Mouse (Mus musculus) bone marrow macrophage, adult 2 months (primary cell): ENCODE data around the gene Itpr1. TPM values are rescaled to one million over a fixed set of nuclear protein-coding genes. Genes with fewer than 3 reads are reported as not detected.

Experiments used
- H3K27ac ChIP-seq: 2 replicates; pipeline ENCODE4 v1.5.1; 2012; ENCODE audit warnings: low read depth, low read length; ENCODE audit not compliant: insufficient read depth
- H3K4me1 ChIP-seq: 2 replicates; pipeline ENCODE4 v1.6.1; 2012; ENCODE audit warnings: low read length; ENCODE audit not compliant: control insufficient read depth, insufficient read depth
- H3K4me3 ChIP-seq: 2 replicates; pipeline ENCODE4 v1.5.1; 2012; ENCODE audit warnings: mild to moderate bottlenecking, low read length, moderate library complexity; ENCODE audit not compliant: insufficient read depth
- CTCF ChIP-seq: IDR thresholded peaks from 2 replicates; pipeline ENCODE4 v1.5.1; 2012; ENCODE audit warnings: low read depth, mild to moderate bottlenecking, low read length, moderate library complexity
- POLR2A ChIP-seq: IDR thresholded peaks from 2 replicates; pipeline ENCODE4 v1.6.1; 2012; ENCODE audit warnings: mild to moderate bottlenecking, low read depth, low read length, borderline replicate concordance
- polyA plus RNA-seq: library from polyadenylated mRNA; stranded (reverse); fragments of >200 nt; gene quantifications from 2 replicates; pipeline ENCODE4 v1.2.4, GENCODE M21; 2012; ENCODE audit not compliant: missing spikeins, insufficient read depth, insufficient read length

The Itpr1 gene
- polyA plus RNA-seq, 1 experiment: 10.9 TPM

GRCm38 (mm10) chr6:108331268-108331667, 118.4 kb downstream of the Itpr1 start:
- TF ChIP-seq CTCF (no peak), POLR2A (no peak)

GRCm38 (mm10) chr6:108334059-108334458, 121.2 kb downstream of the Itpr1 start:
- H3K27ac ChIP-seq: no peak overlapping the region
- no peak overlapping the region for H3K4me3 ChIP-seq
- TF ChIP-seq CTCF: no peak
- TF ChIP-seq POLR2A: no peak
- peaks cover 19% of the 10 kb centered on the region for H3K4me1 ChIP-seq

More at GRCm38 (mm10) chr6:108331268-108331667, 118.4 kb downstream of the Itpr1 start:
- Histone ChIP-seq H3K4me3 (no peak overlapping the region), H3K27ac (peak overlapping the region; percentile 54), H3K4me1 (peaks cover 35% of the 10 kb centered on the region)

DNA sequence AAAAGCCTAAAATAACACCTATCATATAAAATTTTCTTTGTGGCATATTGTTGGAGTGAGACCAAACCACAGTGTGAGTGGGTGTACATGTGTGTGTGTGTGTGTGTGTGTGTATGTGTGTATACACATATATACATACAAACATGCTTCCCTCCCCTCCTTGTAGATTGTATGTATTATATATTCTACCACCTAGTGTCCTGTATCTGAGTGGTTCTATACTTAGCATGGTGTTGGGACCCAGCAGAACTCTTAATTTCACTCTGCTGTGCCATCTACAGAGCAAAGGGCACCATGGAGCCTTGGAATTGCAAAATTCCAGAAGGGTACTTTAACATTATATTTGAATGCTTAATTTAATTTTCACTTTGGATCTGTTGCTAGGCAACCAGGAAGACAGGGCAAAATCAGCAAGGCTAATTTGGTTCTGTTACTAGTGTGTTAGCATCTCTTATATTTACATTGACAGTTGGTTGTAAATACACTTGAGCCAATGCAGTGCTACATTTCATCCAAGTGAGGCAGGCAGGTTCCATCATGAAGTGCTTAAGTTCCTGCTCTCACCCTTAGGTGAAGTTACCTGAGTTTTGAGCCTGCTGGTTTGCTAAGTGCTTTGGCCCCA, 122.4 kb downstream of the Itpr1 start:
- peaks cover 17% of the 10 kb centered on the region for H3K4me1 ChIP-seq
- no peak overlapping the region for H3K27ac ChIP-seq
- no peak overlapping the region for H3K4me3 ChIP-seq
- TF ChIP-seq POLR2A (no peak), CTCF (no peak)

GRCm38 (mm10) chr6:108336506-108336905, 123.6 kb downstream of the Itpr1 start:
- no peak overlapping the region for H3K4me3 ChIP-seq
- TF ChIP-seq CTCF: no peak
- no peak for TF ChIP-seq POLR2A
- peaks cover 14% of the 10 kb centered on the region for H3K4me1 ChIP-seq
- no peak overlapping the region for H3K27ac ChIP-seq

DNA sequence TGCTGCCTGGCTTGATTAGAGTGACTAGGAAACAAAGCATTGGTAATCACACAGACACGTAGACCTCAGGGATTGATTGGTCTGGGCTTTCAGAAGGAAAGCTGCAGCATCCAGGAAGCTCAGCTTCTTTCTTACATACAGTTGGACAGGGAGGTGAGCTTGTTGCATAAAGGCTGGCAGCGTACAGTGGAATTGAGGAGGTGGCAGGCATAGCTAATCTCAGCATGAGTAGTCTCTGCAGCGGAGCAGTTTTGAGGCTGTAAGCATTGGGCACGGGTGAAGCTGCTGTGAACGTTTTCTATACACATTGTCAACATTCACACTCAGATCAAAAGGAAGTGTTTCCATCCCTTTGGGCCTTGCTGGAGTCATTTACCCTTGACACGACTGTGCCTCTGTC, 124.4 kb downstream of the Itpr1 start:
- Histone ChIP-seq H3K27ac (no peak overlapping the region), H3K4me1 (peaks cover 13% of the 10 kb centered on the region)

DNA sequence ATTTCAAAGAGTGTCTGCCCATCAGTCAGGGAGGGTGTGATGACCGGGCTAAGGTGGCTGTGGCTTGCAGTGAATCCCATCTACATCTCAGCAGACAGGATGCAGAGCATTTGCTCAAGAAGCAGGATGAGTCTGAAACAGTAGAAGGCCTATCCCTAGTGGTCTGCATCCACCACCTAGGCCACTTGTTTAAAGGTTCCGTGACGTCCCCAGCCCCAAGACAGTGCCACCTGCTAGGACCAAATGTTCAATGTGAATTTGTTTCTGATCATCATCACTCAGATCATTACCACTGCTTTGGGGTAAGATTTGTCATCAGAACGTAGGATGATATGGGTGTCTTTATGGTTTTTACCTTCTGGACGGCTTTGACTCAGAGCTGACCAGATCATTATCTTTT, 125.5 kb downstream of the Itpr1 start:
- no peak overlapping the region for H3K4me3 ChIP-seq
- H3K27ac ChIP-seq: no peak overlapping the region
- peaks cover 13% of the 10 kb centered on the region for H3K4me1 ChIP-seq
- TF ChIP-seq POLR2A (no peak), CTCF (no peak)

More for the DNA sequence above, 124.4 kb downstream of the Itpr1 start:
- TF ChIP-seq POLR2A (no peak), CTCF (no peak)
- no peak overlapping the region for H3K4me3 ChIP-seq

GRCm38 (mm10) chr6:108342989-108343388, 130.1 kb downstream of the Itpr1 start:
- peaks cover 13% of the 10 kb centered on the region for H3K4me1 ChIP-seq
- TF ChIP-seq CTCF: no peak
- no peak for TF ChIP-seq POLR2A
- no peak overlapping the region for H3K27ac ChIP-seq

DNA sequence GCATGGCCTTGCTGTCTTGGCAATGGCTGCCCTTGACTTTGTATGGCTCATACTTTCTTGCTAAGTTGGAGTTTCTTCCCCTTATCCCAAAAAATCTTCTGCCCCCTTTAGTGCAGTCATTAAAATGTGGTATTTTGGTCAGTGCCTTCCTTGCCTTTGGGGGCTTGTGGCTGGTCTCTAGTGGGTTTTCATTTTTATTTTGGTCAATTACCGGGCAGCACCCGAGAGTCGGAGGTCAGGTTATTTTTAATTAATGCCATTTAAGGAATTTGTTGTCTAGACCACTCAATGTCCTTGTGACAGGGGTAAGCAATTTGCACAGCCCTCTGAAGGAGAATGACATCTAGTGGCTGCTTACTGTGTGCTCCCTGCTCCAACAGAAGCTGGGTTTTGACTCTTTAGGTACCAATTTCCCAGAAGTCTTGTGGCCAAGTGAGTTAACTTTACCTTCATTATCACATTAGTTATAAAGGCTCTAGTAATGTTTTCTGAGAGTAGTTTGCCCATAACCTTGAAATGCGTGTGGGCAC, 130.9 kb downstream of the Itpr1 start:
- no peak for TF ChIP-seq CTCF
- TF ChIP-seq POLR2A: no peak
- Histone ChIP-seq H3K27ac (no peak overlapping the region), H3K4me3 (no peak overlapping the region), H3K4me1 (peaks cover 13% of the 10 kb centered on the region)

More at GRCm38 (mm10) chr6:108342989-108343388, 130.1 kb downstream of the Itpr1 start:
- H3K4me3 ChIP-seq: no peak overlapping the region

DNA sequence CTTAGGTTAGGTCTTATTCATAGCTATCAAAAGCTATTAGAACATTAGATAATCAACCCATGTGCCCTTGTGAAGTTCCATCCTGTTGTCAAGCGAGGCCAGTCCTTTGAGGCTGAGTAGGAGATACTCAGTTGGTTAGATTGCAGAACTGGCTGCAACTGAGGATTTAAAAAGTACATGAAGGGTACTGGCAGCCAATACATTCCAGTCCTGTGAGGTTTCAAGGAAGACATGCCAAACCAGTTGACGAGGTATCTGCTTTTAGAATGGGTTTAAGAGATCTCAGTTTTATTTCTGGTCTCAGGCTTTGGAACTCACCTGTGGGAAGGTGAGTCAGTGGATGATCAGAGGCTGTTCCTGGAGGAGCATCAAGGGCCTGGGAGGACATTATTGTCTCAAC, 137.9 kb downstream of the Itpr1 start:
- TF ChIP-seq CTCF (no peak), POLR2A (no peak)
- 0 out of 2 replicates have a peak, but pooled peaks cover 2% of the 10 kb centered on the region for H3K4me1 ChIP-seq
- no peak overlapping the region for H3K4me3 ChIP-seq
- H3K27ac ChIP-seq: no peak overlapping the region

DNA sequence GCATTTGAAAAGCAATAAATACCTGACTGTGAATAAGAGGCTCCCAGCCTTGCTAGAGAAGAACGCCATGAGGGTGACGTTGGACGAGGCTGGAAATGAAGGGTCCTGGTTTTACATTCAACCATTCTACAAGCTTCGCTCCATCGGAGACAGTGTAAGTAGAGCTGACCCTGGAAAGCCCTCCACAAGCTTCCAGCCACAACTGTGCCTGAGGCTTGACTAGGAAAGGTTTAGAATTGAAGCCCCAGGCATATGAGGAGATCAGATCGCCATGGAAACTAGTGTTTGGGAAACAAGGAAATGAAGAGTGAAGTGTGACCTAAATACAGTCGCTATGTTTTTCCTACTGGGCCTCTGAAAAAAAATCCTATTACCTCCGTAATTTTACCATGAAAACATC, 139.1 kb downstream of the Itpr1 start:
- no peak overlapping the region for H3K27ac ChIP-seq
- no peak overlapping the region for H3K4me3 ChIP-seq
- TF ChIP-seq CTCF: no peak
- no peak for TF ChIP-seq POLR2A

DNA sequence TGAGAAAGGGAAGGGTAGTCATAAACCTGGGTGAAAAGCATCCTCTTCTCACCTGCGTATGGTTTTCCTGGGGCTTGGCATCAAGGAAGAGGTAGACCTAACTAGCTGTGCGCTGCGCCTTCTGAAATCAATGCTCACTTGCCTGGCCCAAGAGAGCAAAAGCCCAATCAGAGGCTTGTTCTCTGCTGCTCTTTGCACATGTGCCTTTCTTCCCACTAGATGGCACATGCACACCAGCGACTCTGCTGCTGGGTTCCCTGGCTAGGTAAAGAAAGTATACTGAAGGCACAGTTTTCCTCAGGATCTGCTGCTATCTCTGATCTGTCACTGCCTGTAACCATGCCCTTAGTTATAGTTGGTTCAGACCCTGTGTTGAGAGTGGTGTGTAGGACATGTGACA, 154.5 kb downstream of the Itpr1 start:
- no peak for TF ChIP-seq POLR2A
- 0 out of 2 replicates have a peak, but pooled peaks have one; percentile 25 for TF ChIP-seq CTCF
- Histone ChIP-seq H3K4me1 (peaks cover 19% of the 10 kb centered on the region), H3K4me3 (no peak overlapping the region), H3K27ac (no peak overlapping the region)

More for the DNA sequence above, 139.1 kb downstream of the Itpr1 start:
- H3K4me1 ChIP-seq: 0 out of 2 replicates have a peak, but pooled peaks cover 2% of the 10 kb centered on the region
